Mouse (Mus musculus): Measurements from ENCODE around the gene Arsg. TPM values are rescaled to one million over a fixed set of nuclear protein-coding genes. Genes with fewer than 3 reads are reported as not detected.
A peak's percentile ranks its signal among the peaks of the same experiment; 100 is the strongest.

The Arsg gene
- polyA plus RNA-seq, 1 experiment from 2014 or later: 3.2 TPM

- Histone ChIP-seq H3K36me3 (ENCODE audit: control insufficient read depth, insufficient read depth, low read length) (peaks cover 5% of the 10 kb centered on the region; the same call in 1 of the 2 replicates), H3K4me2 (replicated peaks; ENCODE audit: low read depth) (no peak overlapping the region), H3K9ac (ENCODE audit: low read length) (no peak overlapping the region), H3K27me3 (ENCODE audit: control insufficient read depth, insufficient read depth, low read length) (no peaks in the 10 kb centered on the region), H3K27ac (replicated peaks) (no peak overlapping the region), H3K4me1 (replicated peaks; ENCODE audit: control insufficient read depth, insufficient read depth) (no peaks in the 10 kb centered on the region), H3K9me3 (ENCODE audit: control insufficient read depth, low read length) (no peaks in the 10 kb centered on the region), H3K4me3 (ENCODE audit: low read depth, low read length) (no peak overlapping the region)
- TF ChIP-seq CTCF (IDR thresholded peaks at IDR 0.05; ENCODE audit: low read depth): no peak
- no peak for TF ChIP-seq EP300 (optimal IDR thresholded peaks at IDR 0.05)
- ATAC-seq (ENCODE audit: low FRiP score, low TSS enrichment) (no peak), DNase-seq (ENCODE audit: low spot score) (no peak)
- WGBS: 56% methylated on average over 7 of the region's 8 CpGs
These were observed 36.3 kb upstream of the Arsg start for GRCm38 (mm10) chr11:109436889-109437288.

GRCm38 (mm10) chr11:109439209-109439608 lies 34.0 kb upstream of the Arsg start:
- Histone ChIP-seq H3K36me3 (ENCODE audit: control insufficient read depth, insufficient read depth, low read length) (peaks cover 2% of the 10 kb centered on the region; the same call in 1 of the 2 replicates), H3K4me3 (ENCODE audit: low read depth, low read length) (peak overlapping the region; percentile 47; the same call in 1 of the 2 replicates), H3K27ac (replicated peaks) (0 out of 2 replicates have a peak overlapping the region, but pooled peaks have one; percentile 24), H3K9me3 (ENCODE audit: control insufficient read depth, low read length) (no peaks in the 10 kb centered on the region), H3K27me3 (ENCODE audit: control insufficient read depth, insufficient read depth, low read length) (no peaks in the 10 kb centered on the region), H3K9ac (ENCODE audit: low read length) (peak overlapping the region; percentile 68; the same call in 1 of the 2 replicates), H3K4me1 (replicated peaks; ENCODE audit: control insufficient read depth, insufficient read depth) (no peaks in the 10 kb centered on the region), H3K4me2 (replicated peaks; ENCODE audit: low read depth) (peak overlapping the region; percentile 76)
- 13% methylated on average over 5 of the region's 5 CpGs for WGBS
- DNase-seq (ENCODE audit: low spot score): no peak
- ATAC-seq (ENCODE audit: low FRiP score, low TSS enrichment): peak; percentile 15; the same call in 1 of the 2 replicates
- TF ChIP-seq EP300 (optimal IDR thresholded peaks at IDR 0.05) (no peak), CTCF (IDR thresholded peaks at IDR 0.05; ENCODE audit: low read depth) (no peak)

- peak overlapping the region; percentile 47 for H3K4me3 ChIP-seq (ENCODE audit: low read depth, low read length)
- peak; percentile 90 for ATAC-seq (ENCODE audit: low FRiP score, low TSS enrichment)
- no peaks in the 10 kb centered on the region for H3K9me3 ChIP-seq (ENCODE audit: control insufficient read depth, low read length)
- H3K9ac ChIP-seq (ENCODE audit: low read length): peak overlapping the region; percentile 68
- peak overlapping the region; percentile 76 for H3K4me2 ChIP-seq (replicated peaks; ENCODE audit: low read depth)
- peak; percentile 88 for DNase-seq (ENCODE audit: low spot score)
- peak overlapping the region; percentile 67 for H3K27ac ChIP-seq (replicated peaks)
- peak; percentile 20; the same call in 1 of the 2 replicates for TF ChIP-seq CTCF (IDR thresholded peaks at IDR 0.05; ENCODE audit: low read depth)
- no peak for TF ChIP-seq EP300 (optimal IDR thresholded peaks at IDR 0.05)
- 2% methylated on average over 32 of the region's 32 CpGs for WGBS
- H3K36me3 ChIP-seq (ENCODE audit: control insufficient read depth, insufficient read depth, low read length): no peaks in the 10 kb centered on the region
- no peaks in the 10 kb centered on the region for H3K4me1 ChIP-seq (replicated peaks; ENCODE audit: control insufficient read depth, insufficient read depth)
- H3K27me3 ChIP-seq (ENCODE audit: control insufficient read depth, insufficient read depth, low read length): no peaks in the 10 kb centered on the region
These were observed 33.3 kb upstream of the Arsg start for GRCm38 (mm10) chr11:109439829-109440340.

GRCm38 (mm10) chr11:109440641-109441040 lies 32.5 kb upstream of the Arsg start:
- no peaks in the 10 kb centered on the region for H3K36me3 ChIP-seq (ENCODE audit: control insufficient read depth, insufficient read depth, low read length)
- DNase-seq (ENCODE audit: low spot score) (no peak), ATAC-seq (ENCODE audit: low FRiP score, low TSS enrichment) (no peak)
- H3K27ac ChIP-seq (replicated peaks): no peak overlapping the region
- peak overlapping the region; percentile 68; the same call in 1 of the 2 replicates for H3K9ac ChIP-seq (ENCODE audit: low read length)
- H3K9me3 ChIP-seq (ENCODE audit: control insufficient read depth, low read length): no peaks in the 10 kb centered on the region
- H3K4me1 ChIP-seq (replicated peaks; ENCODE audit: control insufficient read depth, insufficient read depth): no peaks in the 10 kb centered on the region
- WGBS: 58% methylated on average over 4 of the region's 4 CpGs
- no peaks in the 10 kb centered on the region for H3K27me3 ChIP-seq (ENCODE audit: control insufficient read depth, insufficient read depth, low read length)
- H3K4me3 ChIP-seq (ENCODE audit: low read depth, low read length): peak overlapping the region; percentile 47
- TF ChIP-seq EP300 (optimal IDR thresholded peaks at IDR 0.05): no peak
- no peak for TF ChIP-seq CTCF (IDR thresholded peaks at IDR 0.05; ENCODE audit: low read depth)
- H3K4me2 ChIP-seq (replicated peaks; ENCODE audit: low read depth): peak overlapping the region; percentile 76

- H3K4me3 ChIP-seq (ENCODE audit: low read depth, low read length): no peak overlapping the region
- TF ChIP-seq EP300 (optimal IDR thresholded peaks at IDR 0.05): no peak
- peak; percentile 81 for TF ChIP-seq CTCF (IDR thresholded peaks at IDR 0.05; ENCODE audit: low read depth)
- no peaks in the 10 kb centered on the region for H3K27me3 ChIP-seq (ENCODE audit: control insufficient read depth, insufficient read depth, low read length)
- 73% methylated on average over 3 of the region's 3 CpGs for WGBS
- H3K4me1 ChIP-seq (replicated peaks; ENCODE audit: control insufficient read depth, insufficient read depth): no peaks in the 10 kb centered on the region
- H3K9me3 ChIP-seq (ENCODE audit: control insufficient read depth, low read length): no peaks in the 10 kb centered on the region
- H3K36me3 ChIP-seq (ENCODE audit: control insufficient read depth, insufficient read depth, low read length): no peaks in the 10 kb centered on the region
- no peak overlapping the region for H3K27ac ChIP-seq (replicated peaks)
- ATAC-seq (ENCODE audit: low FRiP score, low TSS enrichment) (no peak), DNase-seq (ENCODE audit: low spot score) (peak; percentile 69)
- no peak overlapping the region for H3K4me2 ChIP-seq (replicated peaks; ENCODE audit: low read depth)
- no peak overlapping the region for H3K9ac ChIP-seq (ENCODE audit: low read length)
These were observed 32.1 kb upstream of the Arsg start for GRCm38 (mm10) chr11:109441119-109441518.

DNA sequence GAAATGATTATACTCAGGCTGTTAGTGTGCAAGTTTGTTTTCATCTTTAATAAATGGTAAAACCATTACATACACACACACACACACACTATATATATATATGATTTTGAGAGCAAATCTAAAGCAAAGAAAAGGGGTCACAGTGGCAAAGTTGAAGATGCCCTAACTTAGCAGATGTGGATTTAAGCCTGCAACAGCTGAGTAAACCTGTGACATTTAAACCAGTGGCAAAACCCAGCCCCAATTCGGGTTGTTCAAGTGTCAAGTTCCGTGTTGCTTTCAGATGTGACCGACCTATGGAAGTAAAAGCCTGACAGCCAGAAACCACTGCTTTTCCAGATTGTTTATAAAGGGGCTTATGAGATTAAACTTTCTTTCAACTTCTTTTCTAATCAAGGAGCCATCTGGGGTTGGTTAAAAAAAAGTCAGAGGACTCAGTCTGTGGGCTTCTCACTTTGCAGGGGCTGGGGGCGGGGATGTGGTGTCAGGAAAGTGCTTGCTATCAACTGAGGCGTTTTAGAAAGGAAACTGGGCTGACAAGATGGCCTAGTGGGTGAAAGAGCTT lies 30.9 kb upstream of the Arsg start:
- Histone ChIP-seq H3K27ac (replicated peaks) (no peak overlapping the region), H3K4me2 (replicated peaks; ENCODE audit: low read depth) (no peak overlapping the region), H3K9ac (ENCODE audit: low read length) (no peak overlapping the region), H3K4me1 (replicated peaks; ENCODE audit: control insufficient read depth, insufficient read depth) (no peaks in the 10 kb centered on the region), H3K27me3 (ENCODE audit: control insufficient read depth, insufficient read depth, low read length) (no peaks in the 10 kb centered on the region), H3K4me3 (ENCODE audit: low read depth, low read length) (no peak overlapping the region), H3K9me3 (ENCODE audit: control insufficient read depth, low read length) (no peaks in the 10 kb centered on the region), H3K36me3 (ENCODE audit: control insufficient read depth, insufficient read depth, low read length) (no peaks in the 10 kb centered on the region)
- DNase-seq (ENCODE audit: low spot score) (no peak), ATAC-seq (ENCODE audit: low FRiP score, low TSS enrichment) (no peak)
- TF ChIP-seq CTCF (IDR thresholded peaks at IDR 0.05; ENCODE audit: low read depth) (no peak), EP300 (optimal IDR thresholded peaks at IDR 0.05) (no peak)
- 37% methylated on average over 5 of the region's 5 CpGs for WGBS
